Comparison of ENCODE assay signal across 19 mouse cellular contexts in the genomic region with DNA sequence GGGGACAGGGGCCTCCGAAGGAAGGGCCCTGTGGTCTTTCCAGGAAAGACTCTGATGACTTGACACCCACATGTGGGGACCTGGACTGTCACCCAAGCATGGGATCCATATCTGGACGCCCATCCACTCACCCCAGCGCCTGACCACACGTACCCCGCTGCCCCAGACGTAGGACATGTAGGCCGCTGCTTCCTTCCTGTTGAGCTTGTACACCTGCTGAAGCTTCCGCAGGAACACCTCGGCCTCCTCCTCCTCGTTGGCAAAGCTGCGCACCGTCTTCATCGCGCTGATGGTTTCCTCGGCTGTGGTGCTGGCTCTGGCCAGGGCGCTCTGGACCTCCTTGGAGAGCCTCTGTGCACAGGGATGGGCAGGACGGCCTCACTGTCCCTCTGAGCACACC. TPM values are rescaled to one million over a fixed set of nuclear protein-coding genes. Genes with fewer than 3 reads are reported as not detected.
DNase-seq lines count a peak whose midpoint lies in the region; ATAC-seq and TF ChIP-seq lines count a peak whose summit lies in the region.
"Had no signal": no experiment of that assay in that cellular context is flagged by ENCODE, and none has a peak within 500 bp of the region (broad histone marks: within the 10 kb centered on the region; RNA-seq: fewer than 3 reads in every experiment).

No protein-coding gene starts in this region.

- TF ChIP-seq EP300 in stomach, postnatal 0 days (optimal IDR thresholded peaks at IDR 0.05), result no peak

- ATAC-seq in heart, embryonic 11.5 days (replicated peaks; ENCODE audit: insufficient number of reproducible peaks, low FRiP score, low TSS enrichment), result no peak
- no peak for ATAC-seq in stomach, postnatal 0 days (ENCODE audit: low FRiP score, low TSS enrichment)
- ATAC-seq in megakaryocyte progenitor cell, adult 5-6 weeks (replicated peaks; ENCODE audit: poor library complexity), result no peak
- ATAC-seq: intestine, postnatal 0 days had no signal

- H3K27me3 ChIP-seq in heart, embryonic 11.5 days (ENCODE audit: control insufficient read depth, insufficient read depth, low read length), result peaks cover 2% of the 10 kb centered on the region; the same call in 1 of the 2 replicates
- no peaks in the 10 kb centered on the region for H3K27me3 ChIP-seq in embryonic facial prominence, embryonic 10.5 days (replicated peaks; ENCODE audit: low read depth, poor library complexity, severe bottlenecking)
- H3K27me3 ChIP-seq in stomach, postnatal 0 days (ENCODE audit: control insufficient read depth, insufficient read depth, low read length), result no peaks in the 10 kb centered on the region
- H3K27me3 ChIP-seq: embryonic facial prominence, embryonic 13.5 days; limb, embryonic 12.5 days; midbrain, embryonic 13.5 days had no signal

- H3K36me3 ChIP-seq in heart, embryonic 11.5 days (ENCODE audit: control insufficient read depth, insufficient read depth, low read length), result no peaks in the 10 kb centered on the region
- H3K36me3 ChIP-seq in embryonic facial prominence, embryonic 10.5 days (replicated peaks), result no peaks in the 10 kb centered on the region
- H3K36me3 ChIP-seq in stomach, postnatal 0 days (ENCODE audit: control insufficient read depth, insufficient read depth, low read length), result no peaks in the 10 kb centered on the region
- H3K36me3 ChIP-seq: embryonic facial prominence, embryonic 13.5 days; limb, embryonic 12.5 days; midbrain, embryonic 13.5 days had no signal

- 0 out of 2 replicates have a peak overlapping the region, but pooled peaks have one; percentile 7 for H3K9ac ChIP-seq in heart, embryonic 11.5 days (ENCODE audit: low read depth, low read length)
- no peak overlapping the region for H3K9ac ChIP-seq in stomach, postnatal 0 days (ENCODE audit: low read length)
- H3K9ac ChIP-seq: embryonic facial prominence, embryonic 13.5 days; limb, embryonic 12.5 days; liver, embryonic 14.5 days; midbrain, embryonic 13.5 days had no signal

- no peak overlapping the region for H3K27ac ChIP-seq in heart, embryonic 11.5 days (ENCODE audit: low read depth, low read length)
- 0 out of 2 replicates have a peak overlapping the region, but pooled peaks have one; percentile 7 for H3K27ac ChIP-seq in embryonic facial prominence, embryonic 10.5 days (replicated peaks)
- 0 out of 2 replicates have a peak overlapping the region, but pooled peaks have one; percentile 50 for H3K27ac ChIP-seq in stomach, postnatal 0 days (replicated peaks)
- H3K27ac ChIP-seq: limb, embryonic 12.5 days; liver, embryonic 14.5 days had no signal

- 86% methylated on average over 17 of the region's 17 CpGs for WGBS in heart, embryonic 11.5 days (ENCODE audit: insufficient replicate concordance)
- WGBS in embryonic facial prominence, embryonic 10.5 days, result 93% methylated on average over 17 of the region's 17 CpGs
- 91% methylated on average over 17 of the region's 17 CpGs for WGBS in stomach, postnatal 0 days

- DNase-seq in heart, adult 18-20 months, result no peak
- peak; percentile 75 for DNase-seq in CD4-positive helper T cell, adult 2 months (ENCODE audit: low read depth, low spot score)
- no peak for DNase-seq in embryonic facial prominence, embryonic 10.5 days (ENCODE audit: low spot score)
- no peak for DNase-seq in stomach, postnatal 0 days (ENCODE audit: low spot score)
- no peak for DNase-seq in right cerebral cortex, postnatal 25 days
- DNase-seq in layer of hippocampus, adult 18-20 months (ENCODE audit: low spot score in 2 of 2), result no peak
- DNase-seq: adrenal gland, adult 8-10 months; cerebellum, adult 2 months; kidney, postnatal 25 days; layer of hippocampus, postnatal 36 days; lung, postnatal 10 days; right cerebral cortex, postnatal 4 days had no signal

- peaks cover 23% of the 10 kb centered on the region for H3K4me1 ChIP-seq in heart, embryonic 11.5 days (ENCODE audit: control insufficient read depth, insufficient read depth, low read length)
- peaks cover 45% of the 10 kb centered on the region for H3K4me1 ChIP-seq in embryonic facial prominence, embryonic 10.5 days
- H3K4me1 ChIP-seq in stomach, postnatal 0 days (replicated peaks; ENCODE audit: control insufficient read depth, insufficient read depth), result peaks cover 4% of the 10 kb centered on the region; the same call in 1 of the 2 replicates

- no peaks in the 10 kb centered on the region for H3K9me3 ChIP-seq in heart, embryonic 11.5 days (replicated peaks; ENCODE audit: control insufficient read depth, low read length)
- no peaks in the 10 kb centered on the region for H3K9me3 ChIP-seq in embryonic facial prominence, embryonic 10.5 days
- H3K9me3 ChIP-seq in stomach, postnatal 0 days (ENCODE audit: control insufficient read depth, low read length), result no peaks in the 10 kb centered on the region
- H3K9me3 ChIP-seq: embryonic facial prominence, embryonic 13.5 days; limb, embryonic 12.5 days; midbrain, embryonic 13.5 days had no signal

- no peak overlapping the region for H3K4me3 ChIP-seq in heart, embryonic 11.5 days (ENCODE audit: low read depth, low read length)
- no peak overlapping the region for H3K4me3 ChIP-seq in embryonic facial prominence, embryonic 10.5 days
- no peak overlapping the region for H3K4me3 ChIP-seq in stomach, postnatal 0 days (ENCODE audit: low read depth, low read length)
- H3K4me3 ChIP-seq: embryonic facial prominence, embryonic 13.5 days; limb, embryonic 12.5 days; midbrain, embryonic 13.5 days had no signal

- TF ChIP-seq CTCF in stomach, postnatal 0 days (IDR thresholded peaks at IDR 0.05; ENCODE audit: low read depth), result no peak

- no peak overlapping the region for H3K4me2 ChIP-seq in heart, embryonic 11.5 days
- no peak overlapping the region for H3K4me2 ChIP-seq in stomach, postnatal 0 days (replicated peaks; ENCODE audit: low read depth)
- H3K4me2 ChIP-seq: embryonic facial prominence, embryonic 13.5 days; limb, embryonic 12.5 days; midbrain, embryonic 13.5 days had no signal

RNA-seq across cellular contexts. Expression of a gene that starts 15.7 kb away (rescaled TPM):
- polyA plus RNA-seq in heart, embryonic 11.5 days (2014; fragmentation: Nextera tagmentation; extraction: Ambion mirVana), result 1.1 and 1.4 TPM in 2 replicates
- total RNA-seq in heart, adult 18-20 months (2021), result 10 to 100 TPM in 1 of 2 experiments, 1 to 10 TPM in 1; 8.9 to 10.7 TPM
- 0.34 and 0.76 TPM in 2 replicates for polyA plus RNA-seq in embryonic facial prominence, embryonic 10.5 days (2016; fragmentation: Nextera tagmentation; extraction: Ambion mirVana)
- polyA plus RNA-seq in stomach, postnatal 0 days (2015; fragmentation: Nextera tagmentation; extraction: Ambion mirVana), result 7.7 and 8.2 TPM in 2 replicates
- 0.35 and 0.54 TPM in 2 replicates for total RNA-seq in megakaryocyte progenitor cell, adult 5-6 weeks (2015)
- 0.25 and 0.61 TPM in 2 replicates for total RNA-seq in megakaryocyte progenitor cell, adult 5-6 weeks (2017)
- total RNA-seq in layer of hippocampus, adult 18-20 months (2021), result 10 to 100 TPM; 30.6 to 33.4 TPM

RNA-seq across cellular contexts. Expression of a gene that starts 32.2 kb away (rescaled TPM):
- 13.6 and 14.8 TPM in 2 replicates for polyA plus RNA-seq in heart, embryonic 11.5 days (2014; fragmentation: Nextera tagmentation; extraction: Ambion mirVana)
- 10 to 100 TPM; 15.1 to 17.5 TPM for total RNA-seq in heart, adult 18-20 months (2021)
- 16.0 and 16.3 TPM in 2 replicates for polyA plus RNA-seq in embryonic facial prominence, embryonic 10.5 days (2016; fragmentation: Nextera tagmentation; extraction: Ambion mirVana)
- 19.0 and 21.0 TPM in 2 replicates for polyA plus RNA-seq in stomach, postnatal 0 days (2015; fragmentation: Nextera tagmentation; extraction: Ambion mirVana)
- 2.9 and 3.7 TPM in 2 replicates for total RNA-seq in megakaryocyte progenitor cell, adult 5-6 weeks (2015)
- total RNA-seq in megakaryocyte progenitor cell, adult 5-6 weeks (2017), result 11.9 and 13.3 TPM in 2 replicates
- total RNA-seq in layer of hippocampus, adult 18-20 months (2021), result 10 to 100 TPM; 34.4 to 35.3 TPM

RNA-seq across cellular contexts. Expression of a gene that starts 36.0 kb away (rescaled TPM):
- polyA plus RNA-seq in heart, embryonic 11.5 days (2014; fragmentation: Nextera tagmentation; extraction: Ambion mirVana), result 65.7 and 74.6 TPM in 2 replicates
- total RNA-seq in heart, adult 18-20 months (2021), result 10 to 100 TPM; 36.3 to 37.8 TPM
- polyA plus RNA-seq in embryonic facial prominence, embryonic 10.5 days (2016; fragmentation: Nextera tagmentation; extraction: Ambion mirVana), result 134 and 137 TPM in 2 replicates
- 77.1 and 78.9 TPM in 2 replicates for polyA plus RNA-seq in stomach, postnatal 0 days (2015; fragmentation: Nextera tagmentation; extraction: Ambion mirVana)
- total RNA-seq in megakaryocyte progenitor cell, adult 5-6 weeks (2015), result 70.6 and 80.7 TPM in 2 replicates
- total RNA-seq in megakaryocyte progenitor cell, adult 5-6 weeks (2017), result 114 and 139 TPM in 2 replicates
- total RNA-seq in layer of hippocampus, adult 18-20 months (2021), result 10 to 100 TPM; 48.3 to 54.6 TPM

RNA-seq across cellular contexts. Expression of a gene that starts 47.8 kb away (rescaled TPM):
- polyA plus RNA-seq in heart, embryonic 11.5 days (2014; fragmentation: Nextera tagmentation; extraction: Ambion mirVana), result 43.3 and 48.2 TPM in 2 replicates
- total RNA-seq in heart, adult 18-20 months (2021), result 10 to 100 TPM; 15.1 to 15.2 TPM
- 43.8 and 47.6 TPM in 2 replicates for polyA plus RNA-seq in embryonic facial prominence, embryonic 10.5 days (2016; fragmentation: Nextera tagmentation; extraction: Ambion mirVana)
- polyA plus RNA-seq in stomach, postnatal 0 days (2015; fragmentation: Nextera tagmentation; extraction: Ambion mirVana), result 31.0 and 35.8 TPM in 2 replicates
- 11.4 and 14.8 TPM in 2 replicates for total RNA-seq in megakaryocyte progenitor cell, adult 5-6 weeks (2015)
- total RNA-seq in megakaryocyte progenitor cell, adult 5-6 weeks (2017), result 15.2 and 15.6 TPM in 2 replicates
- 10 to 100 TPM; 38.0 to 43.9 TPM for total RNA-seq in layer of hippocampus, adult 18-20 months (2021)

Comparison
In these comparisons a context has a peak if more than half of its experiments do, and no peak if none do; other contexts are left out.
1. RNA of a gene that starts 15.7 kb away (total RNA-seq): 30.6 to 33.4 TPM in layer of hippocampus, adult 18-20 months and 8.9 to 10.7 TPM in heart, adult 18-20 months; 0.25 to 0.61 TPM in megakaryocyte progenitor cell, adult 5-6 weeks; every median in the first group is over 4 times any median in the second.